Mouse (Mus musculus) MEL (cell line): ENCODE measurements around the gene Acat3. TPM values are rescaled to one million over a fixed set of nuclear protein-coding genes. Genes with fewer than 3 reads are reported as not detected.

Source experiments
- DNase-seq: peaks from one replicate; pipeline ENCODE4 v3.0.0; 2011; ENCODE audit warnings: low read depth, low spot score
- H3K27ac ChIP-seq: 2 replicates; pipeline ENCODE4 v1.5.1; 2012; ENCODE audit warnings: low read depth, mild to moderate bottlenecking, control low read depth, low read length, moderate library complexity; ENCODE audit not compliant: control insufficient read depth
- H3K27me3 ChIP-seq, 2 experiments: fragments of 150-350 bp in 1 of 2; sonication (generic) in 1 of 2; 2 replicates each; pipeline ENCODE4 v1.6.1; 2012; ENCODE audit warnings: low read length in 2 of 2, mild to moderate bottlenecking in 2 of 2, improper control_type of control experiment in 1 of 2, moderate library complexity in 1 of 2; ENCODE audit not compliant: insufficient read depth in 2 of 2, control insufficient read depth in 1 of 2
- H3K36me3 ChIP-seq, 2 experiments: 2 replicates each; pipeline ENCODE4 v1.6.1; 2012 to 2014; ENCODE audit warnings: low read length in 2 of 2, improper control_type of control experiment in 1 of 2, inconsistent platforms in 1 of 2, mild to moderate bottlenecking in 1 of 2; ENCODE audit not compliant: insufficient read depth in 2 of 2, control insufficient read depth in 1 of 2
- H3K4me1 ChIP-seq, 2 experiments: fragments of 150-350 bp in 1 of 2; sonication (generic) in 1 of 2; 2 replicates each; pipeline ENCODE4 v1.6.1; 2012; ENCODE audit warnings: low read length in 2 of 2, improper control_type of control experiment in 1 of 2, mild to moderate bottlenecking in 1 of 2; ENCODE audit not compliant: insufficient read depth in 2 of 2, control insufficient read depth in 1 of 2
- H3K4me3 ChIP-seq, 2 experiments: fragments of 150-350 bp in 1 of 2; sonication (generic) in 1 of 2; 2 replicates each; pipeline ENCODE4 v1.5.1; 2012; ENCODE audit warnings: low read depth in 2 of 2, low read length in 2 of 2, mild to moderate bottlenecking in 2 of 2, moderate library complexity in 2 of 2, control low read depth in 1 of 2, improper control_type of control experiment in 1 of 2; ENCODE audit not compliant: control insufficient read depth in 1 of 2, insufficient read depth in 1 of 2
- H3K79me2 ChIP-seq: 2 replicates; pipeline ENCODE4 v1.6.1; 2012; ENCODE audit warnings: mild to moderate bottlenecking, low read length, moderate library complexity; ENCODE audit not compliant: control insufficient read depth, poor library complexity, insufficient read depth
- H3K9ac ChIP-seq: 2 replicates; pipeline ENCODE4 v1.6.1; 2012; ENCODE audit warnings: low read depth, mild to moderate bottlenecking, control low read depth, low read length, moderate library complexity; ENCODE audit not compliant: control insufficient read depth, poor library complexity, severe bottlenecking
- H3K9me3 ChIP-seq: fragments of 150-350 bp; sonication (generic); replicated peaks from 2 replicates; pipeline ENCODE4 v1.6.1; 2012; ENCODE audit warnings: mild to moderate bottlenecking, low read length, improper control_type of control experiment, moderate library complexity; ENCODE audit not compliant: insufficient read depth
- BHLHE40 ChIP-seq: IDR thresholded peaks from 2 replicates; pipeline ENCODE4 v1.6.1; 2012; ENCODE audit warnings: low read depth, mild to moderate bottlenecking, inconsistent platforms, low read length, improper control_type of control experiment, borderline replicate concordance
- CHD1 ChIP-seq: IDR thresholded peaks from 2 replicates; pipeline ENCODE4 v1.6.1; 2012; ENCODE audit warnings: low read depth, mild to moderate bottlenecking, inconsistent platforms, low read length, improper control_type of control experiment
- CHD2 ChIP-seq: IDR thresholded peaks from 2 replicates; pipeline ENCODE4 v1.6.1; 2011; ENCODE audit warnings: low read length, improper control_type of control experiment
- CTCF ChIP-seq, 3 experiments: IDR thresholded peaks in 2 of 3; conservative IDR thresholded peaks in 1 of 3; 2 replicates each; pipeline ENCODE4 v1.5.1; 2011 to 2012; ENCODE audit warnings: low read length in 3 of 3, low read depth in 2 of 3, mild to moderate bottlenecking in 2 of 3, improper control_type of control experiment in 1 of 3, inconsistent platforms in 1 of 3, mixed read lengths in 1 of 3, moderate library complexity in 1 of 3; ENCODE audit not compliant: control insufficient read depth in 1 of 3, insufficient read depth in 1 of 3, poor library complexity in 1 of 3, severe bottlenecking in 1 of 3
- ELF1 ChIP-seq: IDR thresholded peaks from 2 replicates; pipeline ENCODE4 v1.6.1; 2014; ENCODE audit warnings: low read depth, mild to moderate bottlenecking, inconsistent platforms, low read length, improper control_type of control experiment, moderate library complexity
- EP300 ChIP-seq, 2 experiments: IDR thresholded peaks; 2 replicates each; pipeline ENCODE4 v1.6.1; 2011; ENCODE audit warnings: improper control_type of control experiment in 2 of 2, low read length in 2 of 2, low read depth in 1 of 2, mild to moderate bottlenecking in 1 of 2
- ETS1 ChIP-seq: IDR thresholded peaks from 2 replicates; pipeline ENCODE4 v1.6.1; 2012; ENCODE audit warnings: low read depth, mild to moderate bottlenecking, inconsistent platforms, low read length, improper control_type of control experiment, moderate library complexity
- GABPA ChIP-seq: IDR thresholded peaks from 2 replicates; pipeline ENCODE4 v1.6.1; 2012; ENCODE audit warnings: low read depth, mild to moderate bottlenecking, inconsistent platforms, low read length, improper control_type of control experiment, moderate library complexity
- GATA1 ChIP-seq: IDR thresholded peaks from 2 replicates; pipeline ENCODE4 v1.6.1; 2011; ENCODE audit warnings: low read depth, low read length, improper control_type of control experiment
- HCFC1 ChIP-seq: IDR thresholded peaks from 2 replicates; pipeline ENCODE4 v1.6.1; 2012; ENCODE audit warnings: low read depth, mild to moderate bottlenecking, inconsistent platforms, low read length, improper control_type of control experiment, moderate library complexity
- JUND ChIP-seq: IDR thresholded peaks from 2 replicates; pipeline ENCODE4 v1.6.1; 2011; ENCODE audit warnings: low read depth, mild to moderate bottlenecking, improper control_type of control experiment, low read length
- KAT2A ChIP-seq: conservative IDR thresholded peaks from 2 replicates; pipeline ENCODE4 v1.6.1; 2012; ENCODE audit warnings: low read depth, low read length, improper control_type of control experiment, inconsistent platforms
- MAFK ChIP-seq: IDR thresholded peaks from 2 replicates; pipeline ENCODE4 v1.6.1; 2011; ENCODE audit warnings: low read depth, mild to moderate bottlenecking, low read length, improper control_type of control experiment, borderline replicate concordance
- MAZ ChIP-seq: IDR thresholded peaks from 2 replicates; pipeline ENCODE4 v1.6.1; 2012; ENCODE audit warnings: low read depth, mild to moderate bottlenecking, inconsistent platforms, low read length, improper control_type of control experiment
- MEF2A ChIP-seq: IDR thresholded peaks from 2 replicates; pipeline ENCODE4 v1.6.1; 2014; ENCODE audit warnings: low read depth, mild to moderate bottlenecking, inconsistent platforms, low read length, improper control_type of control experiment; ENCODE audit not compliant: poor library complexity, insufficient replicate concordance, severe bottlenecking; ENCODE audit errors: extremely low read depth
- MYB ChIP-seq: IDR thresholded peaks from 2 replicates; pipeline ENCODE4 v1.6.1; 2011; ENCODE audit warnings: mild to moderate bottlenecking, low read depth, low read length, improper control_type of control experiment
- MYC ChIP-seq: IDR thresholded peaks from 2 replicates; pipeline ENCODE4 v1.6.1; 2011; ENCODE audit warnings: low read depth, mild to moderate bottlenecking, low read length, improper control_type of control experiment, moderate library complexity
- NELFE ChIP-seq: IDR thresholded peaks from 2 replicates; pipeline ENCODE4 v1.6.1; 2011; ENCODE audit warnings: low read depth, low read length, improper control_type of control experiment
- NRF1 ChIP-seq: IDR thresholded peaks from 2 replicates; pipeline ENCODE4 v1.6.1; 2014; ENCODE audit warnings: low read depth, mild to moderate bottlenecking, inconsistent platforms, low read length, improper control_type of control experiment, moderate library complexity; ENCODE audit not compliant: poor library complexity, insufficient read depth, severe bottlenecking
- POLR2A ChIP-seq, 2 experiments: IDR thresholded peaks; 2 replicates each; pipeline ENCODE4 v1.6.1; 2011 to 2012; ENCODE audit warnings: low read length in 2 of 2, mild to moderate bottlenecking in 2 of 2, control low read depth in 1 of 2, improper control_type of control experiment in 1 of 2, low read depth in 1 of 2, moderate library complexity in 1 of 2; ENCODE audit not compliant: control insufficient read depth in 1 of 2, insufficient read depth in 1 of 2, poor library complexity in 1 of 2
- POLR2AphosphoS2 ChIP-seq: IDR thresholded peaks from 2 replicates; pipeline ENCODE4 v1.6.1; 2011; ENCODE audit warnings: low read length, improper control_type of control experiment
- POLR2AphosphoS5 ChIP-seq: IDR thresholded peaks from 2 replicates; pipeline ENCODE4 v1.6.1; 2012; ENCODE audit warnings: low read depth, borderline replicate concordance, mild to moderate bottlenecking, inconsistent platforms, low read length, moderate library complexity, mixed read lengths
- RAD21 ChIP-seq: IDR thresholded peaks from 2 replicates; pipeline ENCODE4 v1.6.1; 2011; ENCODE audit warnings: mild to moderate bottlenecking, low read depth, low read length, improper control_type of control experiment
- SIN3A ChIP-seq: IDR thresholded peaks from 2 replicates; pipeline ENCODE4 v1.6.1; 2012; ENCODE audit warnings: low read length, improper control_type of control experiment, inconsistent platforms
- SMC3 ChIP-seq: IDR thresholded peaks from 2 replicates; pipeline ENCODE4 v1.6.1; 2011; ENCODE audit warnings: low read depth, low read length, improper control_type of control experiment
- TAL1 ChIP-seq: IDR thresholded peaks from 2 replicates; pipeline ENCODE4 v1.6.1; 2012; ENCODE audit warnings: mild to moderate bottlenecking, inconsistent platforms, low read length, moderate library complexity, mixed read lengths
- TBP ChIP-seq: IDR thresholded peaks from 2 replicates; pipeline ENCODE4 v1.8.0; 2011; ENCODE audit warnings: low read depth, low read length, improper control_type of control experiment
- TCF12 ChIP-seq: IDR thresholded peaks from 2 replicates; pipeline ENCODE4 v1.6.1; 2014; ENCODE audit warnings: low read depth, mild to moderate bottlenecking, inconsistent platforms, low read length, improper control_type of control experiment, moderate library complexity
- USF1 ChIP-seq: IDR thresholded peaks from 2 replicates; pipeline ENCODE4 v1.6.1; 2014; ENCODE audit warnings: low read depth, mild to moderate bottlenecking, inconsistent platforms, low read length, improper control_type of control experiment, moderate library complexity
- USF2 ChIP-seq, 2 experiments: IDR thresholded peaks; 2 replicates each; pipeline ENCODE4 v1.6.1; 2011 to 2012; ENCODE audit warnings: improper control_type of control experiment in 2 of 2, low read length in 2 of 2, borderline replicate concordance in 1 of 2, inconsistent platforms in 1 of 2, low read depth in 1 of 2, mild to moderate bottlenecking in 1 of 2; ENCODE audit not compliant: insufficient read depth in 1 of 2
- ZC3H11A ChIP-seq: IDR thresholded peaks from 2 replicates; pipeline ENCODE4 v1.6.1; 2012; ENCODE audit warnings: low read depth, mild to moderate bottlenecking, inconsistent platforms, low read length, improper control_type of control experiment
- ZKSCAN1 ChIP-seq: IDR thresholded peaks from 2 replicates; pipeline ENCODE4 v1.6.1; 2012; ENCODE audit warnings: low read depth, mild to moderate bottlenecking, inconsistent platforms, low read length, improper control_type of control experiment, moderate library complexity
- ZMIZ1 ChIP-seq: IDR thresholded peaks from 2 replicates; pipeline ENCODE4 v1.6.1; 2012; ENCODE audit warnings: low read depth, mild to moderate bottlenecking, inconsistent platforms, low read length, improper control_type of control experiment, moderate library complexity
- ZNF384 ChIP-seq: IDR thresholded peaks from 2 replicates; pipeline ENCODE4 v1.6.1; 2012; ENCODE audit warnings: low read depth, mild to moderate bottlenecking, inconsistent platforms, low read length, improper control_type of control experiment
- polyA plus RNA-seq, 2 experiments: library from polyadenylated mRNA; stranded (reverse) in 1 of 2; unstranded in 1 of 2; fragments of >175 nt in 1 of 2; fragments of >200 nt in 1 of 2; gene quantifications; 2 replicates each; pipeline versions ENCODE4 v1.2.1 to v1.2.4; 2012; ENCODE audit warnings: low replicate concordance in 2 of 2, low read depth in 1 of 2; ENCODE audit not compliant: insufficient read length in 2 of 2, insufficient read depth in 1 of 2, missing spikeins in 1 of 2
- total RNA-seq: library from RNA; depleted of rRNA; stranded (reverse); fragments of 300-350 nt; gene quantifications from 2 replicates; pipeline ENCODE4 v1.2.3, GENCODE M21; 2012

Acat3 gene
- total and polyA plus RNA-seq, 3 experiments = 1.0 to 14.6 TPM; not detected in 1

DNA sequence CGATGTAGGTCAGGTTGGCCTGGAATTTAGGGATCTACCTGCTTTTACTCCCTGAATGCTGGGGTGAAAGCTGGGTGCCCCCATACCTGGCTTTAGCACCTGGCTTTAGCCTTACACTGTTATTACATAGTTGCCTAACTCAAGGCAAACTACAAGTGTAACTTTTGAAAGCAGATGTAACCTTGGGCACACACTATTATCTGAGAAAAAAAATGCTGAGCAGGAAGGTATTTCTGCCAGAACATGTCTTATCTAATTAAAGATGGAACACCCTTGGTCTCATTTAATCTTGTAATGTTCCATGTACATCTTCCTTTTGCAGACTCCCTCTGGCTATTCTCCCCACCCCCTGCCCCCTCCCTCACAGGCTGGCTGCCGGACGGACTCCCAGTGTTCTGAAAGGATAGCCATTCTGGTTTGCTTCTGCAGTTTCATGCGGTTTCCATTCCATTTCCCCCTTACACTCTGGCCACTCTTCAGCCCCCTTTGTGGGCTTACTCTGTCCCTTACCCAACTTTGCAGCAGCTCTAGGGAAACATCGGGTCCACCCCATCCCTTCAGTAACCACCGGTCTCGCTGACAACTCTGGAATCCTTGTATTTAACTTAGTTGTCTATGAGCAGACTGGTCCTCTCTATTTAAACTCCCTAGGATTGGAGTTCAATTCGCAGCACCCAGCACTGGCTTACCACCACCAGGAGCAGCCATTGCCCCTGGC is 1.3 kb upstream of the Acat3 start:
- Histone ChIP-seq H3K27me3 (no peaks in the 10 kb centered on the region), H3K36me3 (peaks cover 0 to 5% of the 10 kb centered on the region in 2 experiments; a peak in 3 of 4 replicates), H3K27ac (no peak overlapping the region), H3K9ac (no peak overlapping the region), H3K9me3 (no peaks in the 10 kb centered on the region), H3K79me2 (no peaks in the 10 kb centered on the region), H3K4me3 (no peak overlapping the region), H3K4me1 (peaks cover 5 to 6% of the 10 kb centered on the region in 2 experiments; a peak in 3 of 4 replicates)
- DNase-seq = no peak
- TF ChIP-seq ZNF384 (peak; percentile 47; the same call in 1 of the 2 replicates), KAT2A (no peak), TCF12 (peak; percentile 39; the same call in 1 of the 2 replicates), BHLHE40 (no peak), SIN3A (no peak), GATA1 (0 out of 2 replicates have a peak, but pooled peaks have one; percentile 9), SMC3 (no peak), CTCF (IDR thresholded peaks at IDR 0.05 in 2 of 3, conservative IDR thresholded peaks at IDR 0.05 in 1 of 3; ENCODE audit: control insufficient read depth in 1 of 3, insufficient read depth in 1 of 3, low read depth in 2 of 3, low read length in 3 of 3, poor library complexity in 1 of 3, severe bottlenecking in 1 of 3) (no peak), ELF1 (no peak), ZKSCAN1 (no peak), POLR2A (IDR thresholded peaks at IDR 0.05; ENCODE audit: control insufficient read depth in 1 of 2, insufficient read depth in 1 of 2, low read depth in 1 of 2, low read length in 2 of 2, poor library complexity in 1 of 2) (no peak), MYC (no peak), NRF1 (no peak), CHD2 (no peak), EP300 (IDR thresholded peaks at IDR 0.05; ENCODE audit: low read depth in 1 of 2, low read length in 2 of 2) (peak; percentile 17 to 29; a peak in 2 of 4 replicates), POLR2AphosphoS5 (no peak), MEF2A (no peak), NELFE (no peak), ETS1 (0 out of 2 replicates have a peak, but pooled peaks have one; percentile 44), HCFC1 (no peak), TBP (no peak), GABPA (no peak), MYB (no peak), TAL1 (no peak), ZMIZ1 (no peak), MAFK (peak; percentile 66; the same call in 1 of the 2 replicates), USF2 (IDR thresholded peaks at IDR 0.05; ENCODE audit: borderline replicate concordance in 1 of 2, insufficient read depth in 1 of 2, low read depth in 1 of 2, low read length in 2 of 2) (no peak), CHD1 (no peak), USF1 (no peak), POLR2AphosphoS2 (no peak), MAZ (no peak), ZC3H11A (no peak), JUND (no peak), RAD21 (no peak)
